Comparison of ENCODE assay signal across 17 mouse cellular contexts in the genomic region with DNA sequence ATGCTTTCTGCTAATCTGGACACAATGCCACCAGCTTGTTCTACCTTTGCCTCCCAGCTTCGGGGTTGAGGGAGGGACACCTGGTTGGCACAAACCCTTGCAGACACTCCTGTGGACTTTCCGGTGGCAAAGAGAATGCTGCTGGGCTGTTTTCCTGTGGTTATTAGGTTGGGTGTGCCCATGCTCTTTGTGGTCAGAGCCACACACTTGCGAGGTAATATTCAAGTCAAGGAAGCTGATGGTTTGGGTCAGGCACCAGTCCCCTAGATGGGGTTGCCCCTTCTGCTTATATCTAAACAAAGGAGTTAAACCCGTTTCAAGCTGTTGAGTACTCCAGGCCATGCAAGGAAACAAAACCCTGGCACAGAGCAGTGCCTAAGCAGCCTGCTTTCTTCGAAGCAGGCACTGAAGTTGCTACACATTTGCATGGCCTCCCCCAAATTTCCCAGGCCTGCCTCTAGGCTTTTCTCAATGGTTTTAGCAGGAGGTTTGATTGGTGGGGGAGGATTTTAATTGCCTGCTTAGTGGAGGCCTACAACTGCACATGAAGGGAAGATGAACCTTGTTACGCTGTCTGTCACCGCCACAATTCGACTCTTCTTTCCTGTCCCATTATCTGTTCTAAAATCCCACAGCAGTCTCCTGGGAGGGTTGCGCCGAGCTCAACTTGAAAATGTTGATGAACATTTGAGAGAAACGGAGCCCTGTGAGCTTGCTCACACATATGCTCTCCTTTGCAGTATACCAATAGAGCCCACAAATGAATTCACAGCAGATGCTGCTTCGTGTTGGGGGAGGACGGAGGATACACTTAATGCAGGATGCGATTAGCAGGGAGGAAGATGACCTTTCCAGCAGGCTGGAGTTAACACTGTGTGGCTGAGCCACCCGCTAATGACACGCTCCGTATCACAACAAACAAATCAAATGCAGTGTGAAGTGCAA.
DNase-seq lines count a peak whose midpoint lies in the region; ATAC-seq and TF ChIP-seq lines count a peak whose summit lies in the region.
"Had no signal": no experiment of that assay in that cellular context is flagged by ENCODE, and none has a peak within 500 bp of the region (broad histone marks: within the 10 kb centered on the region; RNA-seq: fewer than 3 reads in every experiment).

No protein-coding gene starts in this region.

- no peaks in the 10 kb centered on the region for H3K9me3 ChIP-seq in kidney, embryonic 14.5 days (ENCODE audit: control insufficient read depth, low read length)
- no peaks in the 10 kb centered on the region for H3K9me3 ChIP-seq in CH12.LX (replicated peaks; ENCODE audit: low read length)
- H3K9me3 ChIP-seq in forebrain, embryonic 15.5 days = no peaks in the 10 kb centered on the region
- no peaks in the 10 kb centered on the region for H3K9me3 ChIP-seq in midbrain, embryonic 11.5 days (ENCODE audit: control insufficient read depth, low read length)
- H3K9me3 ChIP-seq: limb, embryonic 15.5 days had no signal

- in situ Hi-C loops in CH12.LX (cut with MboI; ENCODE audit: low pct_ligation_motif_present, low pct_unique_long_range_greater_than_20kb, low sequenced_read_pairs) = no loop called here

- no peak for TF ChIP-seq CTCF in CH12.LX (conservative IDR thresholded peaks at IDR 0.05 in 1 of 2, IDR thresholded peaks at IDR 0.05 in 1 of 2; ENCODE audit: low read depth in 2 of 2, low read length in 2 of 2)

- H3K27me3 ChIP-seq in kidney, embryonic 14.5 days (ENCODE audit: control insufficient read depth, insufficient read depth, low read length) = no peaks in the 10 kb centered on the region
- no peaks in the 10 kb centered on the region for H3K27me3 ChIP-seq in CH12.LX (replicated peaks)
- H3K27me3 ChIP-seq in forebrain, embryonic 15.5 days = no peaks in the 10 kb centered on the region
- no peaks in the 10 kb centered on the region for H3K27me3 ChIP-seq in midbrain, embryonic 11.5 days (ENCODE audit: control insufficient read depth, insufficient read depth, low read length)
- H3K27me3 ChIP-seq: limb, embryonic 15.5 days had no signal

- ATAC-seq in kidney, embryonic 14.5 days (ENCODE audit: low FRiP score, low TSS enrichment) = peak; percentile 84
- ATAC-seq in forebrain, embryonic 15.5 days (replicated peaks) = peak; percentile 67
- ATAC-seq in midbrain, embryonic 11.5 days (ENCODE audit: low FRiP score) = peak; percentile 61; the same call in 1 of the 2 replicates
- ATAC-seq: intestine, embryonic 16.5 days had no signal

- no peak for DNase-seq in kidney, postnatal 14 days
- DNase-seq in CH12.LX (ENCODE audit: extremely low read depth) = peak; percentile 35
- DNase-seq in midbrain, embryonic 11.5 days (ENCODE audit: low spot score, missing footprints) = no peak
- DNase-seq in retina, postnatal 1 day = no peak
- DNase-seq in adrenal gland, postnatal 36 days = no peak
- DNase-seq in testis, postnatal 10 days (ENCODE audit: low spot score) = no peak
- DNase-seq: B cell, adult 2 months; cerebellum, adult 9-11 months; heart, adult 18-20 months; heart, postnatal 10 days; lung, adult 2 months; right cerebral cortex, postnatal 14 days; thymus, postnatal 25 days had no signal

- WGBS in kidney, embryonic 14.5 days = 43% methylated on average over 17 of the region's 17 CpGs
- WGBS in forebrain, embryonic 15.5 days = 50% methylated on average over 17 of the region's 17 CpGs
- 71% methylated on average over 17 of the region's 17 CpGs for WGBS in midbrain, embryonic 11.5 days

- TF ChIP-seq RAD21 in CH12.LX (IDR thresholded peaks at IDR 0.05; ENCODE audit: low read depth, low read length) = no peak; the same call in 1 of the 2 replicates

- no peaks in the 10 kb centered on the region for H3K36me3 ChIP-seq in kidney, embryonic 14.5 days (ENCODE audit: control insufficient read depth, insufficient read depth, low read length)
- H3K36me3 ChIP-seq in CH12.LX (replicated peaks in 1 of 2; ENCODE audit: control insufficient read depth in 1 of 2, insufficient read depth in 1 of 2, low read length in 1 of 2) = peaks cover 30 to 58% of the 10 kb centered on the region in 2 experiments
- H3K36me3 ChIP-seq in forebrain, embryonic 15.5 days = 0 out of 2 replicates have a peak, but pooled peaks cover 3% of the 10 kb centered on the region
- no peaks in the 10 kb centered on the region for H3K36me3 ChIP-seq in midbrain, embryonic 11.5 days (ENCODE audit: control insufficient read depth, insufficient read depth, low read length)
- H3K36me3 ChIP-seq: limb, embryonic 15.5 days had no signal

- 0 out of 2 replicates have a peak, but pooled peaks cover 8% of the 10 kb centered on the region for H3K4me1 ChIP-seq in kidney, embryonic 14.5 days (ENCODE audit: control insufficient read depth, insufficient read depth, low read length)
- H3K4me1 ChIP-seq in CH12.LX (ENCODE audit: control insufficient read depth in 1 of 2, insufficient read depth in 2 of 2) = peaks cover 16 to 56% of the 10 kb centered on the region in 2 experiments
- H3K4me1 ChIP-seq in forebrain, embryonic 15.5 days = peaks cover 22% of the 10 kb centered on the region
- H3K4me1 ChIP-seq in midbrain, embryonic 11.5 days (ENCODE audit: control insufficient read depth, insufficient read depth, low read length) = peaks cover 3% of the 10 kb centered on the region; the same call in 1 of the 2 replicates

- no peaks in the 10 kb centered on the region; the same call in 1 of the 2 replicates for H3K79me2 ChIP-seq in CH12.LX (replicated peaks; ENCODE audit: control insufficient read depth, extremely low read depth, insufficient read depth, poor library complexity, severe bottlenecking)

- peak overlapping the region; percentile 17; the same call in 1 of the 2 replicates for H3K4me2 ChIP-seq in kidney, embryonic 14.5 days (replicated peaks; ENCODE audit: low read depth, low read length)
- no peak overlapping the region for H3K4me2 ChIP-seq in CH12.LX (ENCODE audit: insufficient read depth, low read depth, poor library complexity, severe bottlenecking)
- no peak overlapping the region for H3K4me2 ChIP-seq in forebrain, embryonic 15.5 days (replicated peaks)
- no peak overlapping the region for H3K4me2 ChIP-seq in midbrain, embryonic 11.5 days
- H3K4me2 ChIP-seq: limb, embryonic 15.5 days had no signal

- TF ChIP-seq EP300 in CH12.LX (IDR thresholded peaks at IDR 0.05; ENCODE audit: low read length) = 0 out of 2 replicates have a peak, but pooled peaks have one; percentile 11

- H3K27ac ChIP-seq in kidney, embryonic 14.5 days (ENCODE audit: low read depth, low read length) = no peak overlapping the region
- peak overlapping the region; percentile 43 for H3K27ac ChIP-seq in CH12.LX (ENCODE audit: insufficient read depth, low read depth)
- peak overlapping the region; percentile 27 for H3K27ac ChIP-seq in forebrain, embryonic 15.5 days (replicated peaks)
- peak overlapping the region; percentile 14; the same call in 1 of the 2 replicates for H3K27ac ChIP-seq in midbrain, embryonic 11.5 days (ENCODE audit: low read depth, low read length)
- H3K27ac ChIP-seq: limb, embryonic 15.5 days had no signal

- no peak for TF ChIP-seq POLR2A in CH12.LX (IDR thresholded peaks at IDR 0.05; ENCODE audit: low read depth, low read length)

- dilution Hi-C loops in CH12.LX (cut with MboI; ENCODE audit: extremely low pct_ligation_motif_present, extremely low pct_unique_long_range_greater_than_20kb, low sequenced_read_pairs) = loop anchor here (25.0 kb wide), 1 partner anchor 100 kb away; no protein-coding TSS in a partner anchor

- no peak overlapping the region for H3K4me3 ChIP-seq in kidney, embryonic 14.5 days (ENCODE audit: low read length)
- peak overlapping the region in 1 of 3 experiments; percentile 12 for H3K4me3 ChIP-seq in CH12.LX (replicated peaks in 1 of 3; ENCODE audit: low read depth in 2 of 3, low read length in 2 of 3, poor library complexity in 1 of 3)
- H3K4me3 ChIP-seq in forebrain, embryonic 15.5 days = no peak overlapping the region
- no peak overlapping the region for H3K4me3 ChIP-seq in midbrain, embryonic 11.5 days (ENCODE audit: low read depth, low read length)
- H3K4me3 ChIP-seq: limb, embryonic 15.5 days had no signal

- no peak overlapping the region for H3K9ac ChIP-seq in kidney, embryonic 14.5 days (ENCODE audit: low read depth, low read length)
- H3K9ac ChIP-seq in CH12.LX (ENCODE audit: insufficient read depth, low read depth) = no peak overlapping the region
- no peak overlapping the region for H3K9ac ChIP-seq in forebrain, embryonic 15.5 days (replicated peaks)
- 0 out of 2 replicates have a peak overlapping the region, but pooled peaks have one; percentile 12 for H3K9ac ChIP-seq in midbrain, embryonic 11.5 days (ENCODE audit: low read length)
- H3K9ac ChIP-seq: limb, embryonic 15.5 days had no signal

TF ChIP-seq in CH12.LX, 34 proteins besides CTCF, POLR2A, EP300 and RAD21:
- no peak for TF ChIP-seq MXI1 (IDR thresholded peaks at IDR 0.05; ENCODE audit: low read depth, low read length)
- no peak for TF ChIP-seq ZNF384 (IDR thresholded peaks at IDR 0.05; ENCODE audit: low read depth, low read length)
- TF ChIP-seq MAZ (IDR thresholded peaks at IDR 0.05; ENCODE audit: low read depth, low read length) = no peak
- TF ChIP-seq PAX5 (IDR thresholded peaks at IDR 0.05; ENCODE audit: low read length) = no peak
- peak; percentile 35; the same call in 1 of the 2 replicates for TF ChIP-seq ETS1 (conservative IDR thresholded peaks at IDR 0.05; ENCODE audit: low read depth, low read length)
- TF ChIP-seq BHLHE40 (IDR thresholded peaks at IDR 0.05; ENCODE audit: low read depth, low read length) = peak; percentile 63
- TF ChIP-seq RCOR1 (conservative IDR thresholded peaks at IDR 0.05; ENCODE audit: low read depth, low read length) = 0 out of 2 replicates have a peak, but pooled peaks have one; percentile 11
- TF ChIP-seq USF2 (conservative IDR thresholded peaks at IDR 0.05; ENCODE audit: low read depth, low read length) = no peak
- no peak for TF ChIP-seq TBP (conservative IDR thresholded peaks at IDR 0.05; ENCODE audit: low read depth, low read length)
- no peak for TF ChIP-seq ZC3H11A (IDR thresholded peaks at IDR 0.05; ENCODE audit: low read depth, low read length)
- TF ChIP-seq MEF2A (IDR thresholded peaks at IDR 0.05; ENCODE audit: borderline replicate concordance, low read depth, low read length) = no peak
